Mouse (Mus musculus) Patski (cell line): ENCODE measurements around the gene Strn3. TPM values are rescaled to one million over a fixed set of nuclear protein-coding genes. Genes with fewer than 3 reads are reported as not detected.

ENCODE experiments used
- ATAC-seq: fragments of 100-300 bp; one replicate; pipeline ENCODE4 v1.8.0; 2021
- CTCF ChIA-PET: fragments of 350-600 bp; sonication (Branson Sonifier 250); formaldehyde crosslinking; loops from one replicate; lab custom pipeline; 2022; ENCODE audit warnings: inconsistent platforms; lab: Charles Lee
- POLR2A ChIA-PET: fragments of 350-600 bp; sonication (Branson Sonifier 250); formaldehyde crosslinking; loops from one replicate; lab custom pipeline; 2022; ENCODE audit warnings: antibody characterized with exemption, inconsistent platforms; lab: Charles Lee
- DNase-seq: peaks from one replicate; pipeline ENCODE4 v3.0.0-alpha.2; 2011; ENCODE audit warnings: low read depth, low spot score
- H3K27me3 ChIP-seq: fragments of 371-371 bp; one replicate; pipeline ENCODE4 v1.5.1; 2021
- CTCF ChIP-seq: fragments of 100-300 bp; IDR thresholded peaks from one replicate; pipeline ENCODE4 v1.5.1; 2021
- in situ Hi-C: fragments of 300-500 bp; cut with MboI; formaldehyde crosslinking; loops from 3 replicates; pipeline ENCODE4 v1.11.1; 2018; ENCODE audit warnings: low pct_unique_long_range_greater_than_20kb, mixed read lengths
- polyA plus RNA-seq: library from polyadenylated mRNA; unstranded; gene quantifications from one replicate; pipeline ENCODE4 v1.2.3, GENCODE M21; 2021

The Strn3 gene
- 67.9 TPM for polyA plus RNA-seq

DNA sequence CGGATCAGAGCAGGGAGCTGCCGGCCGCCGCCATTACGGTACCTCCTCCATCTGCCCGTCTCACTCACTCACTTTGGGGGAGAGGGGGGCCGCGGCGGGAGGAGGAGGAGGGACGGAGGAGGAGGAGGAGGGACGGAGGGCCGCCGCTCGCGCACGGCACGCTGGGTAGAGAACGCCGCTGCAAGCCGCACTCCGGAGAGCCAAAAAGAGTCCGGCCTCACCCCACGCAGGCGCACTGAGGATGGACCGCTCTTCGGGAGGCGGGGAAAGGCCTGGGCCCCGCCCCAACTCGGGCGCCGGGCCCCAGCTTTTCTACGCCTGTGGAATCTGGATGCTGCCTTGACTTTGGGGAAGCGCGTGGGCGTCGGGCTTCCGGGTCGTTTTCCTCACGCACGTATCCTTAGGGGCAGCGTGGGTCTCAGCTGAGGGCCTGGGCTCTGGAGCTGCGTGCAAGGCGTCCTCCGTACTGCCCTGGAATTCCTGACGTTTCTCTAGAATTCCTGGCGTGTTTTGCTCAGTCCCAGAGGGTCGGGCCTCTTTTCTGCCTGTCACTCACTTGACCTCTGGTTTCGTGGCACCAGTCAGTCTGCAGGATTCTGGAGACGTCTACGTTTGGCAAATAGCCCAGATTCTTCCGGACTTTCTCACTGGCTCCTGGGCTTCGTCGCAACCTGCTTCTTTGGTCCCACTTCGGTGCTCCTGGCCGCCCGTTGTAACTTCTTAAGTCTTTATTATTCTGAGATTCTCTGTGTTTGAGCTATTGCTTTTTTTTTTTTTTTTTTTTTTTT, at the start of gene Strn3:
Gene Strn3, minus strand, starts transcription at position 53 of the 788 bp plus-strand sequence.
- in situ Hi-C loops = no loop called here
- peak; percentile 89 for ATAC-seq
- ChIA-PET POLR2A (interaction anchor here (0.6 kb wide), 1 partner anchor 1161 kb away, joined by 3 read pairs; no protein-coding TSS in a partner anchor), CTCF (interaction anchor here (1.2 kb wide), 1 partner anchor 23 kb away, joined by 3 read pairs; no protein-coding TSS in a partner anchor)
- TF ChIP-seq CTCF = no peak
- H3K27me3 ChIP-seq = no peaks in the 10 kb centered on the region
- DNase-seq = peak; percentile 95

DNA sequence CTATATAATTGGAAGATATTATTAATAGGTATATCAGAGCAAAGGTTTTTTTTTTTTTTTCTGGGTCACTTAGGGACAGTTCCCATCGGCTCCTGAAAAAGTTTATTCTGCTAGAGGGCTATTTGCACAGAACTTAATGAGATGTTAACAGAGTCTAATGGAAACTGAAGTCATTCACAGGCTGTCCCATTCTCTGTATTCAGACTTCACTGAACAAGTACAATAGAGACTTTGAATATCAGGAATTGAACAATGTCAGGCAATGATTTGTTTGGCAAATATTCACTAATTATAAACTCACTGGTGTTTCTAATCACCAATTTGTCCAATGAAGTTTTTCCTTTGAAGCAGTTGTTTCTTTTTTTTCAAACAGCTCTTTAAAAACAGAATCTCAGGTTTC, 45.1 kb upstream of the Strn3 start:
- ChIA-PET POLR2A (interaction anchor here (0.6 kb wide), 1 partner anchor 116 kb away, joined by 3 read pairs; no protein-coding TSS in a partner anchor), CTCF (interaction anchor here (0.7 to 2.1 kb wide), 2 partner anchors 11 to 16 kb away, joined by 3 to 7 read pairs; no protein-coding TSS in a partner anchor)
- no peaks in the 10 kb centered on the region for H3K27me3 ChIP-seq
- in situ Hi-C loops = no loop called here
- no peak for TF ChIP-seq CTCF
- DNase-seq (no peak), ATAC-seq (no peak)

DNA sequence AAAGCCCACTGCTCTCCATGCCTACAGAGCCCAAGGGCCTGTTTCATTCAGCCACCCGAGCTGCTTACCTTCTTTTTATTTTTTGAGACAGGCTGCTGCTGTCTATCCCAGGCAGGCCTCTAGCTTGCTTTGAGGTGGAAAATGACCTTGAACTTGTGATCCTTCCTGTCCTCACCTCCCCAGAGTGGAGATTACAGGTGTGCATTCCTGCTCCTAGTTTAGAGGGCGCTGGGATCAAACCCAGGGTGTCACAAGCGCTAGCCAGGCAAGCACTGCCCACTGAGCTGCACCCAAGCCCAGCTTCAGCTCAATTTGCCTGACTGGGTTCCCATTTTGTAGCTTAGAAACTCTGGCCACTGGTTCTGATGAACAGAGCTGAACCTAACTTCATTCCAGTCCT, 44.7 kb upstream of the Strn3 start:
- ChIA-PET POLR2A (interaction anchor here (0.6 to 0.8 kb wide), 2 partner anchors 8 to 117 kb away, joined by 3 read pairs; no protein-coding TSS in a partner anchor), CTCF (interaction anchor here (0.7 kb wide), 1 partner anchor 16 kb away, joined by 3 read pairs; no protein-coding TSS in a partner anchor)
- no peak for TF ChIP-seq CTCF
- in situ Hi-C loops = no loop called here
- DNase-seq (no peak), ATAC-seq (no peak)
- H3K27me3 ChIP-seq = no peaks in the 10 kb centered on the region

DNA sequence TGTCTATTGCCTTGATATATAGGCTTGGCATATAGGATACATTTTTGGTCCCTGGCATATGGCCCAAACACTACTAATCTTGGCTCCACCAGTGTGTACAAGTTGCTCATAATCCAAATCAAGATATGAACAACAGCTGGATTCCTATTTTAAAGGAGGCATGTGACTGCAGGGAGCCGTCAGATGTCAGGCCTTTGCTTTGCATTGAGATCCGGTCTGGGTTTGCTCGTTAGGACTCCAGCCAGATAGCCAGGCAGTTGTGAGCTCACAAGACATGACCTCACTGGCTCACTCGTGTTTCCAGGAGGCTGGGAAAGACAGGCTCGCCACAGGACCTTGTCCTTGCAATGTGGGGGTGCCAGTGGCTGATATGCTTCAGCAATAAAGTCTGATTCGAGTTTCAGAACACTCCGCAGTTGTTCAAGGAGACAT, 44.2 kb upstream of the Strn3 start:
- no peak for DNase-seq
- POLR2A ChIA-PET = interaction anchor here (0.8 kb wide), 1 partner anchor 8 kb away, joined by 3 read pairs; no protein-coding TSS in a partner anchor
- CTCF ChIA-PET = no interaction called here
- no peak for TF ChIP-seq CTCF
- no peak for ATAC-seq
- H3K27me3 ChIP-seq = no peaks in the 10 kb centered on the region
- in situ Hi-C loops = no loop called here

DNA sequence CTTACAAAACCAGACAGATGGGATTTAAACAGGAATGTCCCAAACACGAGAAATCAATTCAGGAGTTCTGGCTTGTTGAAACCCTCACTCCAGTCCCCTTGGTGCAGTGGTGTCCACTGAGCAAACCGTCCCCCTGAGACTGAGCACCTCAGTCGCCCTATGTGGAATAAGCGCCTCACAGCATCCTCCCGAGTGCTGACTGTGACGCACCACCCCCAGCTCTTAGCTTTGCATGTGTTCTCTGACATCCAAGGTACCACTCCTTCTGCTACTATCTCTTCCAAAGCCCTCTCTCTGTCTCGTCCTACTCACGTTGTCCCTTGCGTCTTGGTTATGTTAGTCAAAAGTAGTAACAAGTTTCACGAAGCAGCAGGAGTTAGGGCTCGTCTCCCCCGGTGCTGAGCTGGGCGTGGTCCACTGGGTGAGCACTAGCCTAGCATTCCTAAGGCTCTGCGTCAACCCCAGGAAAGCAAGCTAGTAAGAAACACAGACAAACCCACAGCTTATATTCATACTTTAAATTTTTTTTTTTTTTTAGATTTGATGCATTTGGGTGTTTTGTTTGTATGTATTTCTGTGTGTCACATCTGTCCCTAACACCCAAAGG, 43.0 kb upstream of the Strn3 start:
- no peak for DNase-seq
- in situ Hi-C loops = no loop called here
- no peak for ATAC-seq
- no peaks in the 10 kb centered on the region for H3K27me3 ChIP-seq
- ChIA-PET CTCF (interaction anchor here (1.5 kb wide), 1 partner anchor 17 kb away, joined by 3 read pairs; no protein-coding TSS in a partner anchor), POLR2A (no interaction called here)
- no peak for TF ChIP-seq CTCF

DNA sequence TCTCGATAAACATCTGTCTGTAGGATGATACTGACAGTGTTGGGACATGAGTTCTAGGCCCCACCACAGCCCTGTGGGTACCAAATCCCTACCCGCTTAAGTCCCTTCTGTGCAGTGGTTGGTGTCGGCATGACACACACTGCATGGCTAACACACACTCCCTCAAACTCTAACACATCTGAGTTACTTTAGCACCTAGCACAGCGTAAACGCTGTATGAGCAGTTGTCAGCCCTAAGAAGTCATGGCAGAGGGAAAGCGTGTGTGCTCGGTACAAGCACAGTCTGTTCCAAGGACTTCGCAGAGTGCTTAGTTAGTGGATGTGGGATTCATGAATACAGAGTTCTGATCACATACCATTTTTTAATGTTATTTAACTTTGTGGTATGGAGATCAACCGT, 38.1 kb upstream of the Strn3 start:
- TF ChIP-seq CTCF = no peak
- in situ Hi-C loops = no loop called here
- CTCF ChIA-PET = interaction anchor here (0.9 kb wide), 1 partner anchor 10 kb away, joined by 3 read pairs; no protein-coding TSS in a partner anchor
- ATAC-seq (no peak), DNase-seq (no peak)
- H3K27me3 ChIP-seq = no peaks in the 10 kb centered on the region
- POLR2A ChIA-PET = no interaction called here

DNA sequence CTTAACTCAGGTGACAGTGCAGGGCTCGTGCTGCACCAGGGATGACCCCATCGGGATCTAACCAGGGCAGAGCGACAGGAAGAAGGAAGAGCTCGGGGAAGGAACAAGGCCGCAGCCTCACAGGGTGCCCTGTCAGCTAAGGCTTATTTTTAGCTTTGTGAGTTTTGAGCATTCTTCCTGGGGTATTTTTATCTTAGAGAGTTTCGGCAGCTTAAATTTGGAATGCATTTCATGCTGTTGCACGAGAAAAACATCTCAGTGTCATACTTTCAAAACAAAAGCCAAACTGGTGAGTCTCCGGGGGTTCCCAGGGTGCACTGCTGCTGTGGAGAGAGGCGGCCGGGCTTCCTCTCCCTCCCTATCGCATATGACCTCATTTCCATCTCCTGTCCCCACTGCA, 37.4 kb upstream of the Strn3 start:
- no peak for TF ChIP-seq CTCF
- no peaks in the 10 kb centered on the region for H3K27me3 ChIP-seq
- CTCF ChIA-PET = interaction anchor here (1.0 kb wide), 1 partner anchor 10 kb away, joined by 3 read pairs; no protein-coding TSS in a partner anchor
- DNase-seq = no peak
- in situ Hi-C loops = no loop called here
- ATAC-seq = no peak
- POLR2A ChIA-PET = interaction anchor here (0.6 kb wide), 1 partner anchor 12 kb away, joined by 3 read pairs; no protein-coding TSS in a partner anchor

DNA sequence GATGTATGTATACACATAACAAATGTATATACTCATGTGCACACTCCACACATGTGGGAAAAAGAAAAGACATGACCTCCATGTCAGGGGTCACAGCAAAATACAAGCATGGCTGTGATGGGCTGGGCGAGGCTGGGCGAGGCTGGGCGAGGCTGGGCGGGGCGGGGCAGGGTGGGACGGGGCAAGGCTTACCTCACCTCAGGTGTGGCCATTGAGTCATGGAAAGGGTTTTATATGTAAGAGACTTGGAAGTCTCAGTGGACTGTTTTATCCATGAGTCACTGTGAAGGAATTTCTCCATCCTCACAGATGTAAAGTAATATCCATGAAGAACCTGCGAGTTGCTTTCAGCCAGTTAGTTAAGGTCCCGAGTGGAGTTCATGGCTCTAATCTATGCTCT, 30.1 kb upstream of the Strn3 start:
- no peaks in the 10 kb centered on the region for H3K27me3 ChIP-seq

DNA sequence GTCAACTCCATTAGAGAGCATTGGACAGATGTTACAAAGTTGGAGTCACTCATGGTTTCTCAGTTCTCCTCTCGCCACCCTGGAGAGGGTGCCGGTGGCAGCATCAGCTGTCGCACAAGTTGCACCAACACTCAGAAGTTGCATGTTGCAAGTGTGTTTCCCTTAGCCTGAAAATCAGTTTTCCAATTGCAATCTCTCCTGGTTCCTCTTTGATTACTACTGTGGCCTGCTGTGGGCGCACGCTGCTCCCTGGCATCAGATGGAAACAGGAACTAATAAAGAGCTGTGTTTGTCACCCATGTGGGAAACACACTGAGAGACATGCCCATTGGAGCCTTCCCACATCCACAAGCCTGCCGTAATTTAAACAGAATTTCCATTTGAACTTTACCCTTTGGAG, 26.9 kb upstream of the Strn3 start:
- POLR2A ChIA-PET = no interaction called here
- H3K27me3 ChIP-seq = no peaks in the 10 kb centered on the region
- CTCF ChIA-PET = interaction anchor here (0.8 kb wide), 1 partner anchor 10 kb away, joined by 3 read pairs; no protein-coding TSS in a partner anchor
- ATAC-seq (no peak), DNase-seq (no peak)
- in situ Hi-C loops = no loop called here
- TF ChIP-seq CTCF = no peak

More for the DNA sequence above, 30.1 kb upstream of the Strn3 start:
- in situ Hi-C loops = no loop called here
- ChIA-PET CTCF (interaction anchor here (1.1 kb wide), 1 partner anchor 9 kb away, joined by 3 read pairs; no protein-coding TSS in a partner anchor), POLR2A (no interaction called here)
- DNase-seq = no peak
- TF ChIP-seq CTCF = no peak
- ATAC-seq = no peak

DNA sequence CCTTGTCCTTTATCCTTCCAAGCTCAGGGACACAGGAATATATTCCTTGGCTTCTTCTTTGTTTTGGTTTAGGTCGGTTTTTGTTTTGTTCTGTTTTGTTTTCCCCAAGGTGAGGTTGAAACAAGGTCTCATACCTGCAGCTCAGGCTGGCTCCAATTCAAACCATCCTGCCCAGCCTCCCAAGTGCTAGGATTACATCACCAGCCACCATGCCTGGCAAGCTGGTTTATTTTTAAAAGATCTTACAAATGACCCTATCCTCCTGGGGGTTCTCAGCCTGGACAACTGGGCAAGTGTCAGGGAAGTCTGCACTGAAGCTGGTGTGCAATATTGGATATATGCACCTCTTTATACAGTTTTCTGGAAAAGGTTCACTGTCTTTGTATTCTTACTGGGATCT, 21.0 kb upstream of the Strn3 start:
- TF ChIP-seq CTCF = no peak
- in situ Hi-C loops = no loop called here
- ChIA-PET POLR2A (no interaction called here), CTCF (interaction anchor here (0.9 kb wide), 1 partner anchor 8 kb away, joined by 3 read pairs; no protein-coding TSS in a partner anchor)
- no peak for DNase-seq
- H3K27me3 ChIP-seq = no peaks in the 10 kb centered on the region
- no peak for ATAC-seq
